In genomic region chr9:20731797-20732196, GRCm38 (mm10) we compare ENCODE assay signal across 26 mouse cellular contexts. TPM values are rescaled to one million over a fixed set of nuclear protein-coding genes. Genes with fewer than 3 reads are reported as not detected.
"Had no signal": no experiment of that assay in that cellular context is flagged by ENCODE, and none has a peak within 500 bp of the region (broad histone marks: within the 10 kb centered on the region; RNA-seq: fewer than 3 reads in every experiment).

No protein-coding gene starts in this region.

- H3K9ac ChIP-seq: heart, embryonic 13.5 days; heart, embryonic 15.5 days; hindbrain, embryonic 13.5 days; hindbrain, embryonic 15.5 days; kidney, embryonic 15.5 days; limb, embryonic 13.5 days; limb, embryonic 15.5 days had no signal

- H3K36me3 ChIP-seq: heart, embryonic 13.5 days; heart, embryonic 15.5 days; hindbrain, embryonic 13.5 days; hindbrain, embryonic 15.5 days; kidney, embryonic 15.5 days; limb, embryonic 13.5 days; limb, embryonic 15.5 days had no signal

- H3K4me2 ChIP-seq: heart, embryonic 11.5 days; heart, embryonic 13.5 days; heart, embryonic 15.5 days; hindbrain, embryonic 13.5 days; hindbrain, embryonic 15.5 days; kidney, embryonic 15.5 days; limb, embryonic 13.5 days; limb, embryonic 15.5 days had no signal

- DNase-seq: gastrocnemius, adult 2 months; gastrocnemius, postnatal 10 days; gastrocnemius, postnatal 36 days; heart, adult 11 months; heart, adult 2 months; heart, postnatal 14 days; heart, postnatal 36 days; kidney, adult 11 months; kidney, adult 2 months; kidney, adult 9 months; kidney, postnatal 14 days; kidney, postnatal 36 days; layer of hippocampus, postnatal 36 days; left cerebral cortex, postnatal 4 days had no signal

- H3K27ac ChIP-seq: gastrocnemius, adult 2 months; heart, adult 2 months; heart, embryonic 13.5 days; heart, embryonic 15.5 days; hindbrain, embryonic 13.5 days; hindbrain, embryonic 15.5 days; hindbrain, postnatal 0 days; kidney, embryonic 15.5 days; kidney, postnatal 0 days; limb, embryonic 13.5 days; limb, embryonic 15.5 days had no signal

- ATAC-seq: hindbrain, postnatal 0 days; intestine, embryonic 16.5 days had no signal

- H3K9me3 ChIP-seq: heart, embryonic 13.5 days; heart, embryonic 15.5 days; hindbrain, embryonic 13.5 days; hindbrain, embryonic 15.5 days; kidney, embryonic 15.5 days; limb, embryonic 13.5 days; limb, embryonic 15.5 days had no signal

- H3K4me3 ChIP-seq: gastrocnemius, adult 2 months; heart, adult 2 months; heart, embryonic 13.5 days; heart, embryonic 15.5 days; hindbrain, embryonic 13.5 days; hindbrain, embryonic 15.5 days; kidney, embryonic 15.5 days; limb, embryonic 13.5 days; limb, embryonic 15.5 days had no signal

- H3K27me3 ChIP-seq: hindbrain, embryonic 15.5 days had no signal

RNA-seq across cellular contexts. Expression of gene Olfm2, which starts 14.4 kb away (rescaled TPM):
- total RNA-seq: hematopoietic stem cell, adult 5-6 weeks had no signal
